Mouse (Mus musculus) A20 (cell line): ENCODE results near the gene Nectin2.
A peak's percentile ranks its signal among the peaks of the same experiment; 100 is the strongest.
"Not testable (repeated sequence)": the region's sequence is repeated elsewhere in the genome, so short reads cannot be mapped to it uniquely, and the experiment has no call there.

Source experiments
- DNase-seq: peaks from one replicate; pipeline ENCODE4 v3.0.0-alpha.2; 2011; ENCODE audit warnings: low read depth, low spot score

Gene Nectin2

GRCm38 (mm10) chr7:19688101-19688500 lies 62.2 kb downstream of the Nectin2 start:
- DNase-seq: no peak

- DNase-seq: not testable (repeated sequence)
Measured at GRCm38 (mm10) chr7:19686927-19687583, 63.2 kb downstream of the Nectin2 start.

DNA sequence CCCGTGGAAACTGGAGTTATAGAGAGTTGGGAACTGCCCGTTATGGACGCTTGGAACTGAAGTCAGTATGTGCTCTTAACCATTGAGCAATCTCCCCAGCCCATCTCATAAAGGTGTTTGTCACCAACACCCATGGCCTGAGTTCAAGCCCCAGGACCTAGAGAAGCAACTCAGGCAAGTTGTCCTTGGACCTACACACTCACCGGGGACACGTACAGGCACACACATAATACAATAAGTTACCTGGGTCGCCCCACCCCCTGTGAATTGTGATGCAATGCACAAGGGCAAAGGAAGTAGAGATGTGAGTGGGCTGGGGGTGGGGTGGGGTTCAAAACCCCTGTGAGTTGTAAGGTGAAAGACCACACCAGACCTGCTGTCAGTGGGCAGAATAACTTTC lies 63.8 kb downstream of the Nectin2 start:
- DNase-seq: no peak

GRCm38 (mm10) chr7:19685374-19685773 lies 64.9 kb downstream of the Nectin2 start:
- DNase-seq: no peak

DNA sequence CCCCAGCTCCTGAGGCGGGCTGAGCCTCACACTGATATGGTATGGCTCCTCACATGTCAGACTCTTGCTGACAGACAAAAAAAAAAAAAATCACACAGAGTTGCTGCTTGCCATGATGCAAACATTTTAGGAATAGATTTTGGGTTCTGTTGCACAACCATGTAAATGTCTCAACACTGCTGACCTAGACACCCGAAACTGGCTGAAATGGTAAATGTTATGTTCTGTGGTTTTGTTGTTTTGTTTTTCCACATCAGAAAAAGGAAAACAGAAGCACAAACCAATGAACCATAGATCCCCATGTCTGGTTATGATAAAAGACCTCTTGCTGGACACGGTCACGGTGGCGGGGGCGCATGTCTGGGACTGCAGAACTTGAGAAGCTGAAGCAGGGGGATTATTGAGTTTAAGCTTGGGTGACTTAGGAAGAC lies 66.5 kb downstream of the Nectin2 start:
- peak; percentile 82 for DNase-seq

DNA sequence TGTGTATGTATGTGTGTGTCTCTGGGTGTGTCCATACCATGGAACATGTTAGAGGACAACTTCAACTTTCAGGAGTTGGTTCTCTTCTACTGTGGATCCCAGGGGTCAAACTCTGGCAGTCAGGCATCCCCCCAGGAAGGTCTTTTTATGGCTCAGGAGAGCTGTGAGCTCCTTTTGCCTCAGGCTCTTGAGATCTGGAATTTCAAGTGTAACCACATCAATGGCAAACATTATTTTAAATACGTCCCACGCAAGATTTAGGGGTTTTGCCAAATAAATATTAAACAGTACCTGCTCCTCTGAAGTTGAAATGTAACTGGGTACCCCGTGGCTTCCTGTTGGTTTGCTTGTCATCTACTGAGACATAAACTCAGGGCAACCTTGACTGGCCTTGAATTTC lies 67.3 kb downstream of the Nectin2 start:
- no peak for DNase-seq

GRCm38 (mm10) chr7:19681202-19681694 lies 69.0 kb downstream of the Nectin2 start, which contains the start of the genes Gm44805 and Apoc4:
Gm44805 (minus strand) TSS chr7:19681423.
Apoc4 (minus strand) TSS chr7:19681479.
- DNase-seq: no peak

- DNase-seq: no peak
Measured at GRCm38 (mm10) chr7:19680702-19681101, 69.6 kb downstream of the Nectin2 start.

DNA sequence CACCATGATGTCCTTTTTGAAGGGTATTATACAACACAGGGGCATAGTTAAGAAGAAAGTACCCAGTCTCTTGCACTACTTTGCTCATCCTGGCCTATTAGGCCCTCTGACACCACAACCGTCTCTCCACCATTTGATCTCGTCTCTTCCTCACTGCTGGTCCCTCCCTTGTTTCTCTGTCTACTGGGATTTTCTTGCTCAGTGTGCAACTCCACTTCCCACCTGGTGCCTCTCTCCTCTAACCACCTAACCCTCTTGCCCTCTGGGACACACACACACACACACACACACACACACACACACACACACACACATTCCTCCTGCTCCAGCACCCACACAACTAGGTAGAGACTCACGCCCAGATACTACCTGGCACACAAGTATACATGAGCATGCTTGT lies 71.4 kb downstream of the Nectin2 start:
- no peak for DNase-seq

DNA sequence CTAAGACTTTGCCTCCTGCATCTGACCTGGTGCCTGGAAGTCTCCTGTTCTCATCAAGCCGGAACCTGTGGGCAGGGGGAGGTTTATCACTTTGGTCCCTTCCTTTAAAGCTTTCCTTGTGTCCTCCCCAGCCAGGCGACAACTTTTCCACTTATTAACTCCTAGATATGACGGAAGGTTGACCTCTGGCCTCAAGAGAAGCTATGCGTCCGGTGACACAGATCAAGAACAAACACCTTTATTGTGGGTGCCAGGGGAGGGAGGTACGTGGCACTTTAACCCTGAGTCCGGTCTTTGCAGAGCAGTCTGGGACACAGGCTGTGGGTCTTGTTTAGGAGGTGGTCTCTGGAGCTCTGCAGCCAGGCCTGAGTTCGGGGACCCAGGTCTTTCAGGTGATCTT lies 72.4 kb downstream of the Nectin2 start, which contains the start of gene Apoc2:
Apoc2 (minus strand) TSS at position 70 of the 400 bp plus-strand sequence.
- DNase-seq: no peak

DNA sequence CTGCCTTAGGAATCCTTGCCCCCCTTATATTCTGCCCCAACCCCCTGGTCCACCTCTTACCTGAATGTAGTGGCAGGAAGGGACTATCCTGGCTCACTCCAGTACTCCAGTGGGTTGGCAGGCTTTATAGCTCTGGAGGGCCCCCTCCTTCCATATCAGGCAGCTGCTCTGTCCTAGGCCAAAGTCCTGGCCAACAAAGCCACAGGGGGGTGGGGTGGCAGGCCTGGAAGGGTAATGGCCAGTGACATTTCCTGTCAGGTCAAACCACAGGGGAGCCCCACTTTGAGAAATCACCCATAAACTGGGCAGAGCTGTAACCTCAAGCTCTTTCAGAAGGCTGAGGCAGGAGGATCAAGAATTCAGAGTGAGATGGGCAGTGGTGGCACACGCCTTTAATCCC lies 73.6 kb downstream of the Nectin2 start:
- no peak for DNase-seq

GRCm38 (mm10) chr7:19675824-19676223 lies 74.5 kb downstream of the Nectin2 start:
- no peak for DNase-seq

GRCm38 (mm10) chr7:19673083-19673699 lies 77.1 kb downstream of the Nectin2 start:
- DNase-seq: no peak

GRCm38 (mm10) chr7:19671511-19671910 lies 78.8 kb downstream of the Nectin2 start:
- DNase-seq: no peak

DNA sequence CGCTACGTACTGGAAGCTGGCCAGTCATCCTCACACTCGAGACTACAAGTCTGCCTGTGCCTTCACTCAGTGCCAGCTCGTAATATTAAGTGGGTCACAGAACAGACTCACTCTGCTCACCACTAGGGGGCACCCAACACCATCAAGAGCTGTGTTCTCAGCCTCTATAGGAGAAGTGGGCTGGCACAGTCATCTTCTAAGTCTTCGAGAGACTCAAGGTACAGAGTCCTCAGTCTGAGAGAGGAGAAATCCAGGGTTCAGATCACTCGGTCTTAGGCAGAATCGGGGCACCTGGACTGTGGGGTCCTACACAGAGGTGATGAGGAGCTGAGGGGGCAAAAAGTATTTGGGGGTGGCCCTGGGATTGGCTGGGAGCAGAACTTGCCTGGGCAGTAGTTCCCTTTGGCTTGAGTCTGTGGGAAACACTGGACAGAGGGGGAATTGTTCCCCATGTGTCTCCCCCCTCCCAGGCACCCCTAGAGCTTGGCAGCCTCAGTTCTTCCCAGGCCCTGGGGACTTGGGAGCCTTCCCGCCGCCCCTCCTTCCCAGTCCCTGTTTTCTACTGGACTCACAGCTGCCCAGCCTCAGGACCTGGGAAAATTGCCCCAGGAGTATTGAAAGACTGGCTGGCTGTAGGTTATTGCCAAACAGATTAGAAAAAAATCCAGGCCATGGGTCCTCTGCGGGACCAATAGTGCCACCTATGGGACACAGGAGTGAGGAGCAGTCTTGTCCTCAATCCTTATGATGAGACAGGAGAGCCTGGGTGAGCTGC lies 81.1 kb downstream of the Nectin2 start:
- peak; percentile 94 for DNase-seq

GRCm38 (mm10) chr7:19667434-19667833 lies 82.8 kb downstream of the Nectin2 start:
- peak; percentile 87 for DNase-seq

DNA sequence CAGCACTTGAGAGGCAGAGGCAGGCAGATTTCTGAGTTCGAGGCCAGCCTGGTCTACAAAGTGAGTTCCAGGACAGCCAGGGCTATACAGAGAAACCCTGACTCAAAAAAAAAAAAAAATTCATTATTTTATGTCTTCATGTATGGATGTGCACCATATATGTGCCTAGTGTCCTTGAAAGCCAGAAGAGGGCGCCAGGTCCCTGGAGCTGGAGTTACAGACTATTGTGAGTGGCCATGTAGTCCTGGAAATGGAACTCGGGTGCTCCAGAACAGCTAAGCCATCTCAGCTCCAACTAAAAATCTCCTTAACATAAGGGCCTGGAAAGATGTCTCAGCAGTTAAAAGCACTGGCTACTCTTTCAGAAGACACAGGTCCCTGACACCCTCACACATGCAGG lies 83.5 kb downstream of the Nectin2 start:
- DNase-seq: peak; percentile 68
